ENCODE assay signal across 25 mouse cellular contexts in genomic region chr1:67078666-67079065, GRCm38 (mm10).
"Had no signal": no experiment of that assay in that cellular context is flagged by ENCODE, and none has a peak within 500 bp of the region (broad histone marks: within the 10 kb centered on the region; RNA-seq: fewer than 3 reads in every experiment).

No protein-coding gene starts in this region.

- H3K9me3 ChIP-seq: heart, embryonic 13.5 days; heart, embryonic 15.5 days; hindbrain, embryonic 13.5 days; hindbrain, embryonic 15.5 days; kidney, embryonic 15.5 days; limb, embryonic 13.5 days; limb, embryonic 15.5 days had no signal

- H3K36me3 ChIP-seq: heart, embryonic 13.5 days; heart, embryonic 15.5 days; hindbrain, embryonic 13.5 days; hindbrain, embryonic 15.5 days; kidney, embryonic 15.5 days; limb, embryonic 13.5 days; limb, embryonic 15.5 days had no signal

- H3K9ac ChIP-seq: forebrain, postnatal 0 days; heart, embryonic 13.5 days; heart, embryonic 15.5 days; hindbrain, embryonic 13.5 days; hindbrain, embryonic 15.5 days; kidney, embryonic 15.5 days; limb, embryonic 13.5 days; limb, embryonic 15.5 days had no signal

- H3K27ac ChIP-seq: heart, adult 2 months; heart, embryonic 13.5 days; heart, embryonic 15.5 days; hindbrain, embryonic 13.5 days; hindbrain, embryonic 15.5 days; hindbrain, postnatal 0 days; kidney, embryonic 15.5 days; kidney, postnatal 0 days; limb, embryonic 13.5 days; limb, embryonic 15.5 days had no signal

- ATAC-seq: forebrain, postnatal 0 days; hindbrain, postnatal 0 days had no signal

- H3K27me3 ChIP-seq: heart, embryonic 13.5 days; heart, embryonic 15.5 days; hindbrain, embryonic 13.5 days; hindbrain, embryonic 15.5 days; kidney, embryonic 15.5 days; limb, embryonic 13.5 days; limb, embryonic 15.5 days had no signal

- H3K4me2 ChIP-seq: heart, embryonic 11.5 days; heart, embryonic 13.5 days; heart, embryonic 15.5 days; hindbrain, embryonic 13.5 days; hindbrain, embryonic 15.5 days; kidney, embryonic 15.5 days; limb, embryonic 13.5 days; limb, embryonic 15.5 days; liver, embryonic 11.5 days had no signal

- H3K4me1 ChIP-seq: heart, embryonic 13.5 days; heart, embryonic 15.5 days; hindbrain, embryonic 13.5 days; hindbrain, embryonic 15.5 days; kidney, embryonic 15.5 days; limb, embryonic 13.5 days; limb, embryonic 15.5 days had no signal

- DNase-seq: forebrain, postnatal 0 days; gastrocnemius, postnatal 14 days; gastrocnemius, postnatal 36 days; heart, adult 11 months; heart, adult 2 months; heart, postnatal 14 days; heart, postnatal 36 days; kidney, adult 18-20 months; kidney, adult 9 months; kidney, postnatal 14 days; kidney, postnatal 36 days; layer of hippocampus, adult 9-11 months; layer of hippocampus, postnatal 36 days; left cerebral cortex, postnatal 4 days had no signal

- H3K4me3 ChIP-seq: heart, adult 2 months; heart, embryonic 13.5 days; heart, embryonic 15.5 days; hindbrain, embryonic 13.5 days; hindbrain, embryonic 15.5 days; kidney, embryonic 15.5 days; limb, embryonic 13.5 days; limb, embryonic 15.5 days had no signal
